Mouse (Mus musculus): ENCODE measurements at regions not wholly inside any gene's neighbourhood (a gene's known extent, or its start where the extent isn't known, plus 50 kb on each side); places are given as distances from the start of the nearest gene placed in this dataset.

GRCm38 (mm10) chr5:75248279-75248678 is 96.2 kb downstream of the Pdgfra start:
- Histone ChIP-seq H3K27ac (ENCODE audit: low read length) (no peak overlapping the region), H3K27me3 (ENCODE audit: control insufficient read depth, insufficient read depth, low read length) (peaks cover 3% of the 10 kb centered on the region; the same call in 1 of the 2 replicates), H3K4me2 (ENCODE audit: low read depth, low read length) (no peak overlapping the region), H3K36me3 (ENCODE audit: control insufficient read depth, insufficient read depth) (no peaks in the 10 kb centered on the region), H3K4me1 (ENCODE audit: control insufficient read depth, insufficient read depth, low read length) (no peaks in the 10 kb centered on the region), H3K9me3 (replicated peaks; ENCODE audit: control insufficient read depth, low read length) (0 out of 2 replicates have a peak, but pooled peaks cover 2% of the 10 kb centered on the region), H3K9ac (ENCODE audit: low read length) (no peak overlapping the region), H3K4me3 (ENCODE audit: low read length) (no peak overlapping the region)
- ATAC-seq (replicated peaks; ENCODE audit: extremely low read depth, insufficient read depth, low FRiP score), result no peak
- 84% methylated on average over 6 of the region's 6 CpGs for WGBS

GRCm38 (mm10) chr5:75249671-75250070 is 97.6 kb downstream of the Pdgfra start:
- Histone ChIP-seq H3K4me2 (ENCODE audit: low read depth, low read length) (no peak overlapping the region), H3K9ac (ENCODE audit: low read length) (no peak overlapping the region), H3K4me3 (ENCODE audit: low read length) (no peak overlapping the region), H3K9me3 (replicated peaks; ENCODE audit: control insufficient read depth, low read length) (0 out of 2 replicates have a peak, but pooled peaks cover 2% of the 10 kb centered on the region), H3K36me3 (ENCODE audit: control insufficient read depth, insufficient read depth) (no peaks in the 10 kb centered on the region), H3K4me1 (ENCODE audit: control insufficient read depth, insufficient read depth, low read length) (no peaks in the 10 kb centered on the region), H3K27me3 (ENCODE audit: control insufficient read depth, insufficient read depth, low read length) (peaks cover 3% of the 10 kb centered on the region; the same call in 1 of the 2 replicates), H3K27ac (ENCODE audit: low read length) (no peak overlapping the region)
- ATAC-seq (replicated peaks; ENCODE audit: extremely low read depth, insufficient read depth, low FRiP score), result no peak
- WGBS, result 72% methylated on average over 3 of the region's 3 CpGs

- no peaks in the 10 kb centered on the region for H3K36me3 ChIP-seq (ENCODE audit: control insufficient read depth, insufficient read depth)
- no peak overlapping the region for H3K4me2 ChIP-seq (ENCODE audit: low read depth, low read length)
- H3K27ac ChIP-seq (ENCODE audit: low read length), result no peak overlapping the region
- H3K27me3 ChIP-seq (ENCODE audit: control insufficient read depth, insufficient read depth, low read length), result no peaks in the 10 kb centered on the region
- no peak for ATAC-seq (replicated peaks; ENCODE audit: extremely low read depth, insufficient read depth, low FRiP score)
- WGBS, result 48% methylated on average over 7 of the region's 7 CpGs
- H3K9me3 ChIP-seq (replicated peaks; ENCODE audit: control insufficient read depth, low read length), result 0 out of 2 replicates have a peak, but pooled peaks cover 2% of the 10 kb centered on the region
- H3K9ac ChIP-seq (ENCODE audit: low read length), result no peak overlapping the region
- no peak overlapping the region for H3K4me3 ChIP-seq (ENCODE audit: low read length)
- H3K4me1 ChIP-seq (ENCODE audit: control insufficient read depth, insufficient read depth, low read length), result no peaks in the 10 kb centered on the region
Measured at GRCm38 (mm10) chr5:75253349-75253748, 101.3 kb downstream of the Pdgfra start.

- no peaks in the 10 kb centered on the region for H3K27me3 ChIP-seq (ENCODE audit: control insufficient read depth, insufficient read depth, low read length)
- no peaks in the 10 kb centered on the region for H3K4me1 ChIP-seq (ENCODE audit: control insufficient read depth, insufficient read depth, low read length)
- no peak overlapping the region for H3K27ac ChIP-seq (ENCODE audit: low read length)
- no peaks in the 10 kb centered on the region for H3K36me3 ChIP-seq (ENCODE audit: control insufficient read depth, insufficient read depth)
- no peak overlapping the region for H3K4me2 ChIP-seq (ENCODE audit: low read depth, low read length)
- H3K4me3 ChIP-seq (ENCODE audit: low read length), result no peak overlapping the region
- ATAC-seq (replicated peaks; ENCODE audit: extremely low read depth, insufficient read depth, low FRiP score), result no peak
- 0 out of 2 replicates have a peak, but pooled peaks cover 2% of the 10 kb centered on the region for H3K9me3 ChIP-seq (replicated peaks; ENCODE audit: control insufficient read depth, low read length)
- WGBS, result 82% methylated on average over 5 of the region's 5 CpGs
- H3K9ac ChIP-seq (ENCODE audit: low read length), result no peak overlapping the region
Measured at GRCm38 (mm10) chr5:75253830-75254229, 101.7 kb downstream of the Pdgfra start.

- H3K4me3 ChIP-seq (ENCODE audit: low read length), result no peak overlapping the region
- no peaks in the 10 kb centered on the region for H3K27me3 ChIP-seq (ENCODE audit: control insufficient read depth, insufficient read depth, low read length)
- H3K4me1 ChIP-seq (ENCODE audit: control insufficient read depth, insufficient read depth, low read length), result no peaks in the 10 kb centered on the region
- no peak overlapping the region for H3K9ac ChIP-seq (ENCODE audit: low read length)
- 78% methylated on average over 4 of the region's 4 CpGs for WGBS
- no peaks in the 10 kb centered on the region for H3K9me3 ChIP-seq (replicated peaks; ENCODE audit: control insufficient read depth, low read length)
- H3K36me3 ChIP-seq (ENCODE audit: control insufficient read depth, insufficient read depth), result no peaks in the 10 kb centered on the region
- no peak overlapping the region for H3K27ac ChIP-seq (ENCODE audit: low read length)
- H3K4me2 ChIP-seq (ENCODE audit: low read depth, low read length), result no peak overlapping the region
- no peak for ATAC-seq (replicated peaks; ENCODE audit: extremely low read depth, insufficient read depth, low FRiP score)
Measured at GRCm38 (mm10) chr5:75256186-75256585, 104.1 kb downstream of the Pdgfra start.

GRCm38 (mm10) chr5:75257067-75257466 is 105.0 kb downstream of the Pdgfra start:
- ATAC-seq (replicated peaks; ENCODE audit: extremely low read depth, insufficient read depth, low FRiP score), result no peak
- H3K4me2 ChIP-seq (ENCODE audit: low read depth, low read length), result no peak overlapping the region
- H3K36me3 ChIP-seq (ENCODE audit: control insufficient read depth, insufficient read depth), result no peaks in the 10 kb centered on the region
- no peak overlapping the region for H3K4me3 ChIP-seq (ENCODE audit: low read length)
- no peaks in the 10 kb centered on the region for H3K4me1 ChIP-seq (ENCODE audit: control insufficient read depth, insufficient read depth, low read length)
- no peaks in the 10 kb centered on the region for H3K27me3 ChIP-seq (ENCODE audit: control insufficient read depth, insufficient read depth, low read length)
- 77% methylated on average over 2 of the region's 2 CpGs for WGBS
- no peak overlapping the region for H3K9ac ChIP-seq (ENCODE audit: low read length)
- no peak overlapping the region for H3K27ac ChIP-seq (ENCODE audit: low read length)
- no peaks in the 10 kb centered on the region for H3K9me3 ChIP-seq (replicated peaks; ENCODE audit: control insufficient read depth, low read length)

- ATAC-seq (replicated peaks; ENCODE audit: extremely low read depth, insufficient read depth, low FRiP score), result no peak
- WGBS, result 41% methylated on average over 10 of the region's 10 CpGs
- no peaks in the 10 kb centered on the region for H3K4me1 ChIP-seq (ENCODE audit: control insufficient read depth, insufficient read depth, low read length)
Measured at GRCm38 (mm10) chr5:75260247-75260646, 108.2 kb downstream of the Pdgfra start.

GRCm38 (mm10) chr5:75266111-75266676 is 114.1 kb downstream of the Pdgfra start:
- Histone ChIP-seq H3K4me2 (ENCODE audit: low read depth, low read length) (no peak overlapping the region), H3K4me1 (ENCODE audit: control insufficient read depth, insufficient read depth, low read length) (no peaks in the 10 kb centered on the region), H3K27ac (ENCODE audit: low read length) (no peak overlapping the region), H3K36me3 (ENCODE audit: control insufficient read depth, insufficient read depth) (no peaks in the 10 kb centered on the region), H3K9me3 (replicated peaks; ENCODE audit: control insufficient read depth, low read length) (no peaks in the 10 kb centered on the region), H3K27me3 (ENCODE audit: control insufficient read depth, insufficient read depth, low read length) (no peaks in the 10 kb centered on the region), H3K4me3 (ENCODE audit: low read length) (no peak overlapping the region), H3K9ac (ENCODE audit: low read length) (no peak overlapping the region)
- 84% methylated on average over 7 of the region's 7 CpGs for WGBS
- ATAC-seq (replicated peaks; ENCODE audit: extremely low read depth, insufficient read depth, low FRiP score), result no peak

More at GRCm38 (mm10) chr5:75260247-75260646, 108.2 kb downstream of the Pdgfra start:
- Histone ChIP-seq H3K9me3 (replicated peaks; ENCODE audit: control insufficient read depth, low read length) (no peaks in the 10 kb centered on the region), H3K4me2 (ENCODE audit: low read depth, low read length) (peak overlapping the region; percentile 16; the same call in 1 of the 2 replicates), H3K27me3 (ENCODE audit: control insufficient read depth, insufficient read depth, low read length) (no peaks in the 10 kb centered on the region), H3K36me3 (ENCODE audit: control insufficient read depth, insufficient read depth) (no peaks in the 10 kb centered on the region), H3K4me3 (ENCODE audit: low read length) (no peak overlapping the region), H3K27ac (ENCODE audit: low read length) (no peak overlapping the region), H3K9ac (ENCODE audit: low read length) (no peak overlapping the region)

- Histone ChIP-seq H3K27ac (ENCODE audit: low read length) (no peak overlapping the region), H3K27me3 (ENCODE audit: control insufficient read depth, insufficient read depth, low read length) (no peaks in the 10 kb centered on the region), H3K9me3 (replicated peaks; ENCODE audit: control insufficient read depth, low read length) (no peaks in the 10 kb centered on the region)
Measured at GRCm38 (mm10) chr5:75266871-75267270, 114.8 kb downstream of the Pdgfra start.

More at GRCm38 (mm10) chr5:75266871-75267270, 114.8 kb downstream of the Pdgfra start:
- WGBS, result 56% methylated on average over 4 of the region's 4 CpGs
- H3K4me2 ChIP-seq (ENCODE audit: low read depth, low read length), result no peak overlapping the region
- no peaks in the 10 kb centered on the region for H3K4me1 ChIP-seq (ENCODE audit: control insufficient read depth, insufficient read depth, low read length)
- no peak overlapping the region for H3K4me3 ChIP-seq (ENCODE audit: low read length)
- H3K36me3 ChIP-seq (ENCODE audit: control insufficient read depth, insufficient read depth), result no peaks in the 10 kb centered on the region
- H3K9ac ChIP-seq (ENCODE audit: low read length), result no peak overlapping the region
- ATAC-seq (replicated peaks; ENCODE audit: extremely low read depth, insufficient read depth, low FRiP score), result no peak
